Mouse (Mus musculus) forebrain, embryonic 13.5 days (tissue): ENCODE results near the gene Olfr1357. TPM values are rescaled to one million over a fixed set of nuclear protein-coding genes. Genes with fewer than 3 reads are reported as not detected.
A peak's percentile ranks its signal among the peaks of the same experiment; 100 is the strongest.

ENCODE experiments used
- ATAC-seq: fragments of 200-750 bp; cut with Nextera tagmentation; 2 replicates; pipeline ENCODE4 v1.8.0; 2017
- H3K27ac ChIP-seq: fragments of 300-500 bp; sonication (generic); 2 replicates; pipeline ENCODE4 v1.5.1; 2015; ENCODE audit warnings: inconsistent platforms, mild to moderate bottlenecking, moderate library complexity
- H3K27me3 ChIP-seq: fragments of 300-500 bp; sonication (generic); 2 replicates; pipeline ENCODE4 v1.6.1; 2015; ENCODE audit warnings: mild to moderate bottlenecking, inconsistent platforms
- H3K36me3 ChIP-seq: fragments of 300-500 bp; sonication (generic); 2 replicates; pipeline ENCODE4 v1.6.1; 2015; ENCODE audit warnings: mild to moderate bottlenecking, inconsistent platforms; ENCODE audit not compliant: poor library complexity, severe bottlenecking
- H3K4me1 ChIP-seq: fragments of 300-500 bp; sonication (generic); 2 replicates; pipeline ENCODE4 v1.6.1; 2015; ENCODE audit warnings: inconsistent platforms
- H3K4me2 ChIP-seq: fragments of 300-500 bp; sonication (generic); 2 replicates; pipeline ENCODE4 v1.6.1; 2015; ENCODE audit warnings: inconsistent platforms, mild to moderate bottlenecking, moderate library complexity
- H3K4me3 ChIP-seq: fragments of 300-500 bp; sonication (generic); 2 replicates; pipeline ENCODE4 v1.5.1; 2015; ENCODE audit warnings: mild to moderate bottlenecking, inconsistent platforms
- H3K9ac ChIP-seq: fragments of 300-500 bp; sonication (generic); 2 replicates; pipeline ENCODE4 v1.6.1; 2015; ENCODE audit warnings: mild to moderate bottlenecking, inconsistent platforms
- H3K9me3 ChIP-seq: fragments of 300-500 bp; sonication (generic); replicated peaks from 2 replicates; pipeline ENCODE4 v1.6.1; 2016; ENCODE audit warnings: inconsistent platforms
- WGBS: fragments of 180-500 bp; shearing (Covaris S2); methylation state at CpG from one replicate; pipeline ENCODE4 v1.1.7; 2015; 5-methylcytosine and 5-hydroxymethylcytosine counted together
- polyA plus RNA-seq: library from polyadenylated mRNA; unstranded; fragments of >200 nt; fragmentation: Nextera tagmentation; extraction: Ambion mirVana; gene quantifications from 2 replicates; pipeline ENCODE4 v1.2.1, GENCODE M21; 2015

The Olfr1357 gene
- polyA plus RNA-seq, 1 experiment from 2014 or later = not detected

GRCm38 (mm10) chr10:78592856-78593379 is 25.0 kb downstream of the Olfr1357 start:
- no peak overlapping the region for H3K4me2 ChIP-seq
- no peak overlapping the region for H3K4me3 ChIP-seq
- no peak overlapping the region for H3K27ac ChIP-seq
- no peaks in the 10 kb centered on the region for H3K27me3 ChIP-seq
- H3K4me1 ChIP-seq = peaks cover 12% of the 10 kb centered on the region
- H3K9ac ChIP-seq = no peak overlapping the region
- peaks cover 13% of the 10 kb centered on the region for H3K36me3 ChIP-seq
- ATAC-seq = no peak
- WGBS = 89% methylated on average over 4 of the region's 4 CpGs
- H3K9me3 ChIP-seq = no peaks in the 10 kb centered on the region

GRCm38 (mm10) chr10:78591406-78592328 is 26.2 kb downstream of the Olfr1357 start, which contains the start of gene Syde1:
Syde1 (minus strand) TSS chr10:78591964.
- WGBS = 4% methylated on average over 46 of the region's 54 CpGs
- H3K4me3 ChIP-seq = peak within 1 kb of the TSS; percentile 54
- peak; percentile 75 for ATAC-seq
- H3K4me1 ChIP-seq = peaks cover 12% of the 10 kb centered on the region
- H3K4me2 ChIP-seq = peak within 1 kb of the TSS; percentile 79
- peak within 1 kb of the TSS; percentile 73 for H3K9ac ChIP-seq
- H3K9me3 ChIP-seq = no peaks in the 10 kb centered on the region
- H3K27me3 ChIP-seq = no peaks in the 10 kb centered on the region
- H3K36me3 ChIP-seq = peaks cover 23% of the 10 kb centered on the region
- H3K27ac ChIP-seq = no peak within 1 kb of the TSS

- no peaks in the 10 kb centered on the region for H3K27me3 ChIP-seq
- no peak for ATAC-seq
- peak overlapping the region; percentile 79 for H3K4me2 ChIP-seq
- peak overlapping the region; percentile 54 for H3K4me3 ChIP-seq
- H3K9ac ChIP-seq = peak overlapping the region; percentile 73; the same call in 1 of the 2 replicates
- H3K36me3 ChIP-seq = peaks cover 32% of the 10 kb centered on the region
- H3K4me1 ChIP-seq = peaks cover 12% of the 10 kb centered on the region
- no peaks in the 10 kb centered on the region for H3K9me3 ChIP-seq
- WGBS = 43% methylated on average over 9 of the region's 9 CpGs
- no peak overlapping the region for H3K27ac ChIP-seq
These were observed 27.1 kb downstream of the Olfr1357 start for GRCm38 (mm10) chr10:78590744-78591143.

GRCm38 (mm10) chr10:78589901-78590300 is 28.0 kb downstream of the Olfr1357 start:
- H3K4me3 ChIP-seq = no peak overlapping the region; the same call in 1 of the 2 replicates
- H3K9ac ChIP-seq = no peak overlapping the region
- H3K36me3 ChIP-seq = peaks cover 41% of the 10 kb centered on the region
- ATAC-seq = no peak
- no peaks in the 10 kb centered on the region for H3K27me3 ChIP-seq
- peaks cover 12% of the 10 kb centered on the region for H3K4me1 ChIP-seq
- H3K9me3 ChIP-seq = no peaks in the 10 kb centered on the region
- 93% methylated on average over 8 of the region's 8 CpGs for WGBS
- H3K4me2 ChIP-seq = no peak overlapping the region
- H3K27ac ChIP-seq = no peak overlapping the region

- Histone ChIP-seq H3K27ac (no peak overlapping the region), H3K36me3 (peaks cover 47% of the 10 kb centered on the region), H3K4me2 (no peak overlapping the region), H3K27me3 (no peaks in the 10 kb centered on the region), H3K4me3 (no peak overlapping the region), H3K9me3 (no peaks in the 10 kb centered on the region), H3K9ac (no peak overlapping the region), H3K4me1 (peaks cover 12% of the 10 kb centered on the region)
- WGBS = 96% methylated on average over 18 of the region's 18 CpGs
- no peak for ATAC-seq
These were observed 28.6 kb downstream of the Olfr1357 start for GRCm38 (mm10) chr10:78589291-78589690.

- H3K4me2 ChIP-seq = no peak overlapping the region
- H3K27me3 ChIP-seq = no peaks in the 10 kb centered on the region
- 98% methylated on average over 13 of the region's 13 CpGs for WGBS
- H3K27ac ChIP-seq = no peak overlapping the region
- no peak overlapping the region for H3K4me3 ChIP-seq
- no peak overlapping the region for H3K9ac ChIP-seq
- H3K9me3 ChIP-seq = no peaks in the 10 kb centered on the region
- peaks cover 2% of the 10 kb centered on the region for H3K4me1 ChIP-seq
- no peak for ATAC-seq
- H3K36me3 ChIP-seq = peaks cover 70% of the 10 kb centered on the region
These were observed 31.8 kb downstream of the Olfr1357 start for GRCm38 (mm10) chr10:78586026-78586425.

- Histone ChIP-seq H3K9me3 (no peaks in the 10 kb centered on the region), H3K27ac (no peak overlapping the region), H3K27me3 (no peaks in the 10 kb centered on the region), H3K4me3 (no peak overlapping the region), H3K36me3 (peaks cover 72% of the 10 kb centered on the region), H3K4me2 (no peak overlapping the region), H3K9ac (no peak overlapping the region), H3K4me1 (no peaks in the 10 kb centered on the region)
- 91% methylated on average over 22 of the region's 22 CpGs for WGBS
- no peak for ATAC-seq
These were observed 32.3 kb downstream of the Olfr1357 start for GRCm38 (mm10) chr10:78585606-78586005.

- H3K36me3 ChIP-seq = peaks cover 77% of the 10 kb centered on the region
- H3K9ac ChIP-seq = no peak overlapping the region
- no peaks in the 10 kb centered on the region for H3K27me3 ChIP-seq
- H3K4me3 ChIP-seq = no peak overlapping the region
- no peak overlapping the region for H3K27ac ChIP-seq
- WGBS = 58% methylated on average over 1 of the region's 1 CpGs
- ATAC-seq = no peak
- H3K4me1 ChIP-seq = no peaks in the 10 kb centered on the region
- H3K9me3 ChIP-seq = no peaks in the 10 kb centered on the region
- H3K4me2 ChIP-seq = no peak overlapping the region
These were observed 32.9 kb downstream of the Olfr1357 start for GRCm38 (mm10) chr10:78584996-78585395.

GRCm38 (mm10) chr10:78583939-78584338 is 33.9 kb downstream of the Olfr1357 start:
- ATAC-seq = no peak

GRCm38 (mm10) chr10:78583347-78583746 is 34.5 kb downstream of the Olfr1357 start:
- Histone ChIP-seq H3K9me3 (no peaks in the 10 kb centered on the region), H3K4me1 (no peaks in the 10 kb centered on the region), H3K4me2 (no peak overlapping the region), H3K27me3 (no peaks in the 10 kb centered on the region), H3K4me3 (no peak overlapping the region), H3K36me3 (peaks cover 79% of the 10 kb centered on the region), H3K9ac (no peak overlapping the region), H3K27ac (no peak overlapping the region)
- 74% methylated on average over 9 of the region's 9 CpGs for WGBS
- ATAC-seq = no peak

More at GRCm38 (mm10) chr10:78583939-78584338, 33.9 kb downstream of the Olfr1357 start:
- peaks cover 80% of the 10 kb centered on the region for H3K36me3 ChIP-seq
- WGBS = 81% methylated on average over 3 of the region's 3 CpGs
- no peak overlapping the region for H3K4me3 ChIP-seq
- no peak overlapping the region for H3K4me2 ChIP-seq
- H3K9ac ChIP-seq = no peak overlapping the region
- no peaks in the 10 kb centered on the region for H3K4me1 ChIP-seq
- no peaks in the 10 kb centered on the region for H3K27me3 ChIP-seq
- no peaks in the 10 kb centered on the region for H3K9me3 ChIP-seq
- no peak overlapping the region for H3K27ac ChIP-seq

GRCm38 (mm10) chr10:78581121-78581520 is 36.8 kb downstream of the Olfr1357 start:
- no peak overlapping the region for H3K9ac ChIP-seq
- H3K4me3 ChIP-seq = no peak overlapping the region
- H3K4me2 ChIP-seq = no peak overlapping the region
- peaks cover 70% of the 10 kb centered on the region for H3K36me3 ChIP-seq
- peaks cover under 1% of the 10 kb centered on the region; the same call in 1 of the 2 replicates for H3K4me1 ChIP-seq
- no peaks in the 10 kb centered on the region for H3K27me3 ChIP-seq
- whole genome bisulfite sequencing = 93% methylated on average over 7 of the region's 7 CpGs
- no peaks in the 10 kb centered on the region for H3K9me3 ChIP-seq
- no peak overlapping the region for H3K27ac ChIP-seq
- ATAC-seq = no peak

- Histone ChIP-seq H3K4me2 (no peak overlapping the region), H3K27ac (no peak overlapping the region), H3K4me3 (no peak overlapping the region), H3K9me3 (no peaks in the 10 kb centered on the region), H3K9ac (no peak overlapping the region), H3K27me3 (no peaks in the 10 kb centered on the region), H3K4me1 (peaks cover 12% of the 10 kb centered on the region; the same call in 1 of the 2 replicates), H3K36me3 (peaks cover 41% of the 10 kb centered on the region)
- WGBS = 71% methylated on average over 3 of the region's 3 CpGs
- ATAC-seq = no peak
These were observed 39.7 kb downstream of the Olfr1357 start for GRCm38 (mm10) chr10:78578204-78578603.
